Mouse (Mus musculus) megakaryocyte, adult 5-6 weeks (primary cell): ENCODE data around the gene Pfn4. TPM values are rescaled to one million over a fixed set of nuclear protein-coding genes. Genes with fewer than 3 reads are reported as not detected.
"Not testable (repeated sequence)": the region's sequence is repeated elsewhere in the genome, so short reads cannot be mapped to it uniquely, and the experiment has no call there.

Experiments used
- ATAC-seq: 2 replicates; pipeline ENCODE4 v1.8.0; 2016; ENCODE audit warnings: mild to moderate bottlenecking, inconsistent platforms; ENCODE audit not compliant: poor library complexity, severe bottlenecking
- total RNA-seq, 2 experiments: library from RNA; stranded (forward) in 1 of 2; stranded (reverse) in 1 of 2; fragments of 153-499, 151-499 nt in 1 of 2; fragments of 221-1000, 200-1000 nt in 1 of 2; gene quantifications; 2 replicates each; pipeline versions ENCODE4 v1.2.3 to v1.2.4; 2015 to 2017

Gene Pfn4
- total RNA-seq (2015) (0.11 TPM in 1 of 2 replicates, not detected in the other), total RNA-seq (2017) (not detected in 2 replicates)

DNA sequence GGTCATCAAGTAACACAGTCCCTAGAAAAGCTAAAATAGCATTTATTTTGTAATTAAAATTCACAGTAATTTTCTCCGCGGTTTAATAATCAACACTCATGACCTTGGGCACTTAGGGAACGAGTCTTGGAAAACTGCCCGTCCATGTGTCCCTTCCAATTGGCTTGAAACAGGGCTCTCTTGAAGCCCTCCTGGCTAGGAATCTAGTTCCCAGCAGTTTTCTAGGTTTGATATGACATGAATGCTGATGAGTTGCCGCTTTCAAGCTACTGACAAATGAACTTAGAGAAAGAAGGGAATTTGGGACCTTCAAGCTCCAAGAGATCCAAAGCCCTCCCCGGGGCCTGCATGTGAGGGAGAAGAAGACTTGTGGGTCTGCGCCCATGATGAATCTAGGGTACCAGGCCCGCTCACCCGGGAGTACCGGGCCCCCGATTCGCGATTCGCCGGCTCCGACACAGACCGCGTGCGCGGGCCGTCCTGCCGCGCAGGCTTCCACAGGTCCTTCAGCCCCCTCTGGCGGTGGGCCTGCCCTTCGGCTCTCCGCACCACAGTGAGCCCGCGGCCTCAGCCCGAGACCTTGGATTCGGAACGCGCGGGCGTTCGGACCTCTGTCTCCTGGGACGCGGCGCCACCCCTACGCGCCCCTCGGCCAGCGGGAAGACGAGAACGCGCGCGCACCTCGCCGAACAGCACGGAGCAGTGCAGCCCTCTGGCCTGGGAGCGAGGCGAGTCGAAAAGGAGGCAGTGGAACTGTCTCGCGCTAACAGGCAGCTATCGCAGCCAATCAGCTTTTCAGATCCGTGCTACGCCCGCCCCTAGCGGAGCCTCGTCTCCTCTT lies at the start of gene Pfn4, which contains the start of gene Fam228b:
Gene Pfn4, plus strand, starts transcription at position 531 of the 841 bp plus-strand sequence.
Gene Fam228b, minus strand, starts transcription at position 776 of the 841 bp plus-strand sequence.
- peak; percentile 100 for ATAC-seq

- ATAC-seq, result no peak
These were observed 49.6 kb upstream of the Pfn4 start for GRCm38 (mm10) chr12:4719066-4719761.

- ATAC-seq, result no peak
These were observed 48.8 kb upstream of the Pfn4 start for GRCm38 (mm10) chr12:4719762-4720754.

- no peak for ATAC-seq
These were observed 39.7 kb upstream of the Pfn4 start for GRCm38 (mm10) chr12:4729165-4729564.

DNA sequence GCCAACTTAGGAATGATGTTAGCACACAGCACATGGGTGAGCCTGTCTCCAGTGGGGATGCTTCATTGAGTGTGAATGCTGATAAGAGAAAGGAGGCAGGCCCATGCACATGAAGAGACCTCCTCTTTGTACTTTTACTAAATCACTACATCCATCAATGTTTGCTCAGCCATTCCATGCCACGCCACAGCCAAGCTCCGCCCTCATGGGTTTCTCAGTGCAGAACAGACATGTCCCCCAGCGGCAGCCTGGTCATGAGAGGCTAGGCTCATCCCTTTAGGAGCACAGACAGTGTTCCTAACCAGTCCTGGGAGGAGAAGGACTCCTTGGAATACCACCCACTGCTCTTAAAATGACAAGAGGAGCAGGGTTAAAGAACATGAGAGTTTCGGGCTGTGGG lies 37.2 kb upstream of the Pfn4 start:
- ATAC-seq, result no peak

GRCm38 (mm10) chr12:4732332-4732731 lies 36.5 kb upstream of the Pfn4 start:
- no peak for ATAC-seq

- ATAC-seq, result no peak
These were observed 30.7 kb upstream of the Pfn4 start, which contains the start of gene Fam228a for GRCm38 (mm10) chr12:4738031-4738576. Gene Fam228a, minus strand, starts transcription at chr12:4738430.

DNA sequence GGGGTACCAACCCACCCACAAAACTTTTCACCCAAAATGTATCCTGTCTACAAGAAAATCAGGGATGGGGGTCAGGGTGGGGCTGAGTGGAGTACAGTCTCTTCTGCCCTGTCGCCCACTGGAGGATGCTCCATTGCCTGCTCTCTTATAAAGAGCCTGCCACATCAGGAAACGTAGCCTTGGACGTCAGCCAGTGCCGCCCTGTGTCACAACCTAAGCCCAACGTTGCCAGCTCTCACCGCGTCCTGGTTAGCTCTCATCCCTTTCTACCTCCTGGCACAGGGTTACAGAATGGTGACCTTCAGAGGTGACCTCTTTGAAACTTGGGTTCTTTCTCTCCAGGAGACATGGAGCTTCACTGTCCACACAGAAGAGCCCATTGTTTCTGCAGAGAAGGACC lies 28.0 kb upstream of the Pfn4 start:
- no peak for ATAC-seq

DNA sequence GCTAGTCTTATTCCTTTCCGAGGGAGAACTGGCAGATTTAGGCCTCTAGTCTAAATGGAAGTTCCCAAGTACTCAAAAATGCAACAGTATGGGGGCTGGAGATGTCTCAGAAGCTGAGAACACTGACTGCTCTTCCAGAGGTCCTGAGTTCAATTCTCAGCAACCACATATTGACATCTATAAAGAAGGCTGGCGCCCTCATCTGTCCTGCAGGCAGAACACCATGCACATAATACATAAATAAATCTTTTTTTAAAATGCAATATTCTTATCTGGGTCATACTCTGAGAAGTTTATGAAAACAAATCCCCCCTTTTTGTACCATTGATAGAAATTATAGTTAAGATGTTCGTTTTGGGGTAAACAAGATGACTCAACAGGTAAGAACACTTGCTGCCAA lies 26.6 kb upstream of the Pfn4 start:
- no peak for ATAC-seq

- ATAC-seq, result no peak
These were observed 24.3 kb upstream of the Pfn4 start for GRCm38 (mm10) chr12:4744486-4744885.

DNA sequence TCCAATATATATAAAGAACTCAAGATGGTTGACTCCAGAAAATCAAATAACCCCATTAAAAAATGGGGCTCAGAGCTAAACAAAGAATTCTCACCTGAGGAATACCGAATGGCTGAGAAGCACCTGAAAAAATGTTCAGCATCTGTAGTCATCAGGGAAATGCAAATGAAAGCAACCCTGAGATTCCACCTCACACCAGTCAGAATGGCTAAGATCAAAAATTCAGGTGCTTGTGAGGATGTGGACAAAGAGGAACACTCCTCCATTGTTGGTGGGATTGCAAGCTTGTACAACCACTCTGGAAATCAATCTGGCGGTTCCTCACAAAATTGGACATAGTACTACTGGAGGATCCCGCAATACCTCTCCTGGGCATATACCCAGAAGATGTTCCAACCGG lies 14.4 kb upstream of the Pfn4 start:
- not testable (repeated sequence) for ATAC-seq

- ATAC-seq, result no peak
These were observed 11.8 kb upstream of the Pfn4 start for GRCm38 (mm10) chr12:4757060-4757459.

DNA sequence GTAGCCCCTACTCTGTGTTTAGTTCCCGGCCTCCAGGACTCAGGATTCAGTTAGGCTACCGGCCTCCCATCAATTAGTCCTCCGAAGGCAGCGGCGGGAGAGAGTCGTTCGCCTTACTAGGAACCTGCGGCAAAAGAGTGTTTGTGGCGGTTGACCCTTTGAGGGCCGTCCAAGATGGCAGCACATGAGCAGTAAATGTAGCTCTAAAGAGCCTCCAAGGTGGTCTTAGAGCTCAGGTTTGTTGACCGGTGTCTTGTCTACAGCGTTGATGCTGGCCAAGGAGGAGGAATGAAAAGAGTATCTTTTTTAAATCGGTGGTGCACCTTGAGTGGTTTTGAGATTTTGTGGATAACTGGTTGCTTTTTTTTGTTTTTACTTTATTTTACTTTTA lies 506 bp downstream of the Pfn4 start:
- ATAC-seq, result peak; percentile 40

- no peak for ATAC-seq
These were observed 6.2 kb downstream of the Pfn4 start for GRCm38 (mm10) chr12:4774895-4775587.

DNA sequence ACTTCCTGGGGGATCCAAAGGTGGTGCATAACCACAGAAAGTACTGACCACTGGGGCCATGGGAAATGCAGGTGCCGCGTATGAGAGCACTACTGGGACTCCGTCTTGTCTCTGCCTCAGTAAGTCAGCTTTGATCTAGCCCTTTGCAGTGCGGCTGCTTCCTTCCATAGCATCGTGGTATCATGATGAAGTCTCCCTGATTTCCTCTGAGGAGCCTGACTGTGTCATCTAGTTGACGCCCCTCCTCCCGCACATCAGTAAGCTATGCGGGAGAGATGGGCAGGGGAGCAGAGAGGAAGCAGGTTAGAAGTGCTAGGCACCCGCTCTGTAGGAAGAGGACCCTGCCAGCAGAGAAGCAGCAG lies 6.7 kb downstream of the Pfn4 start:
- ATAC-seq, result no peak

DNA sequence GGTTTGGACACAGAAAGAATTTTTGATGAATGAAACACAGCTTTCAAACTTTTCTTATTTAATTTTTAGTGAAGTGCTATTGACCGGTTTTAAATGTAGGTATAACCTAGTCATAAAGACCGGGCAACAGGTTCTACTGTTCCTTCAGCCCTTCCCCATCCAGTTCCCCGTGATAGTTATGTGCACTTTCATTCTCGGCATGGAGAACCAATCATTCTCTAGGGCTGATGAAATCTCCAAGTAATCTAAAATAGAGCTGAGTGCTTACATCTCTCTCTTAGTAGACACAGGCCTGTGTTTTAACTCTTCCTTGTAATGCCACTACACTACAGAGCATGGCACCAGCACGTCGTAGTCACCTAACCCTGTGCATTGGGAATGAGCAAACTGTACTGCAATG lies 8.9 kb downstream of the Pfn4 start:
- no peak for ATAC-seq

DNA sequence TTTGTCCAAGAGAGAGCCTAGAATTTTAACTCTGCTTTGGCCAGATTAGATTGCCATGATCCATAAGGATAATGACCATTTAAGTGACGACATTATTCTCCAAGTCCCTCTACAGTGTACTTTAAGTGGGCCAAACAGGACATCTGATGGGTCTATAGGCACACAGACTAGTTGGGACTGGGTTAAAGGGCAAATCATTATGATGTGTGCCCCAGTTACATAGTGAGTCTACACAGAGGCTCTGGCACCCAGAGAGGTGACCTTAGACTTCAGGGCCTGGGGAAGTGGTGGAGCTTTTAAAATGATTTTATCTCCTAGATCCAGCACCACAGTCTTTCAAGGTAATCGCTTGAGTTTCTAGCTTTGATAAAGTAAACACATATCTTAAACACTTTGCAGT lies 11.4 kb downstream of the Pfn4 start:
- no peak for ATAC-seq

DNA sequence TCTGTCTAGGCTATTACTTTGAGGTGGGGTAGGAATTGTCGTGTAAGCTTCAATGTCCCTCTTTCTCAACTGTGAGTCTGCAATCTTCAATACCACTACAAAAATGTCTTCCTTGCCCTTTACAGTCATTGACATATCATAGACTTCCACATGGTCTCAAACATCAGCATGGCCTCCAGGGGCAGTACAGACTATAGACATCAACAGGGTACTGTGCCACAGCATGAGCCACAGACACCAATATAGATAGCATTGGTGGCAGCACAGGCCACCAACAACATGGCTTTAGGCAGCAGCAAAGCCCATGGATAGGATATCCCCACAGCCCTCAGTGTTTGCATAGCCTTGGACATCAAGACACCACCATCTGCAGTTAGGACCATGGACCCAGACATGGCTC lies 12.4 kb downstream of the Pfn4 start:
- ATAC-seq, result no peak

DNA sequence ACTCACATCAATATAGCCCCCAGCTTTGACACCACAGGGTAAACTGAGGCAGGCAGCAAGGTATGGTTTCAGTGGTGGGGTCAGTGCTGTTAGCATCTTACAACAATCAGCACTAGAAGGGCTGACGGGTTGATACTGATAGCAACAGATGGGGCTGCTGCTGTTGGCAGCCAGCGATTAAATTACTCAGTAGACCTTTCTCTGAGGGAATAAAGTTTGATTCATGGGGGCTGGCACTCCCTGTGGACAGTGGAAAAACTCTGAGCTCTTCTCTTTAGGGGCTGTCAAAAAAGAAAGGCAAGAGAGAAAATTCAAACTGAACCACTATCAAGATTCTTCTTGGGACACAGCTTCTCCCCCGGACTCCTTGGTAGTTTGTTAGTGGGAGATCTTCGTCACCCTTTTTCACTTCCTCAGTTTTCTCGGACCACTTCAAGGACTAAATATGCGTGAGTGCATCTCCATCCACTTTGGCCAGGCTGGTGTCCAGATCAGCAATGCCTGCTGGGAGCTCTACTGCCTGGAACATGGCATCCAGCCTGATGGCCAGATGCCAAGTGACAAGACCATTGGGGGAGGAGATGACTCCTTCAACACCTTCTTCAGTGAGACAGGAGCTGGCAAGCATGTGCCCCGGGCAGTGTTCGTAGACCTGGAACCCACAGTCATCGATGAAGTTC lies 13.0 kb downstream of the Pfn4 start:
- ATAC-seq, result not testable (repeated sequence)
